In genomic region chr6:25894454-25895250, GRCm38 (mm10) we compare ENCODE assay signal across 16 mouse cellular contexts.
DNase-seq lines count a peak whose midpoint lies in the region; ATAC-seq and TF ChIP-seq lines count a peak whose summit lies in the region.
"Had no signal": no experiment of that assay in that cellular context is flagged by ENCODE, and none has a peak within 500 bp of the region (broad histone marks: within the 10 kb centered on the region; RNA-seq: fewer than 3 reads in every experiment).

No protein-coding gene starts in this region.

- H3K27me3 ChIP-seq in hindbrain, embryonic 11.5 days (ENCODE audit: control insufficient read depth, insufficient read depth, low read length) = no peaks in the 10 kb centered on the region
- no peaks in the 10 kb centered on the region for H3K27me3 ChIP-seq in hindbrain, embryonic 16.5 days (replicated peaks; ENCODE audit: control insufficient read depth, insufficient read depth, low read length)
- H3K27me3 ChIP-seq in liver, adult 2 months (ENCODE audit: control insufficient read depth, insufficient read depth, low read length) = no peaks in the 10 kb centered on the region
- H3K27me3 ChIP-seq in liver, embryonic 12.5 days (replicated peaks) = no peaks in the 10 kb centered on the region
- H3K27me3 ChIP-seq in stomach, postnatal 0 days (ENCODE audit: control insufficient read depth, insufficient read depth, low read length) = no peaks in the 10 kb centered on the region
- H3K27me3 ChIP-seq: limb, embryonic 15.5 days; midbrain, embryonic 13.5 days; neural tube, embryonic 13.5 days had no signal

- H3K9ac ChIP-seq in hindbrain, embryonic 11.5 days (ENCODE audit: low read depth, low read length) = no peak overlapping the region
- H3K9ac ChIP-seq in hindbrain, embryonic 16.5 days (ENCODE audit: low read depth, low read length) = no peak overlapping the region
- no peak overlapping the region for H3K9ac ChIP-seq in liver, adult 2 months (ENCODE audit: low read depth, low read length)
- no peak overlapping the region for H3K9ac ChIP-seq in liver, embryonic 12.5 days
- no peak overlapping the region for H3K9ac ChIP-seq in stomach, postnatal 0 days (ENCODE audit: low read length)
- H3K9ac ChIP-seq: limb, embryonic 15.5 days; midbrain, embryonic 13.5 days; neural tube, embryonic 13.5 days had no signal

- H3K36me3 ChIP-seq in hindbrain, embryonic 11.5 days (ENCODE audit: control insufficient read depth, insufficient read depth, low read length) = no peaks in the 10 kb centered on the region
- no peaks in the 10 kb centered on the region for H3K36me3 ChIP-seq in hindbrain, embryonic 16.5 days (ENCODE audit: control insufficient read depth, insufficient read depth, low read length)
- H3K36me3 ChIP-seq in liver, adult 2 months (ENCODE audit: control insufficient read depth, insufficient read depth, low read length) = no peaks in the 10 kb centered on the region
- no peaks in the 10 kb centered on the region for H3K36me3 ChIP-seq in liver, embryonic 12.5 days
- no peaks in the 10 kb centered on the region for H3K36me3 ChIP-seq in stomach, postnatal 0 days (ENCODE audit: control insufficient read depth, insufficient read depth, low read length)
- H3K36me3 ChIP-seq: limb, embryonic 15.5 days; midbrain, embryonic 13.5 days; neural tube, embryonic 13.5 days had no signal

- no peak for TF ChIP-seq POLR2A in liver, adult 2 months (IDR thresholded peaks at IDR 0.05; ENCODE audit: extremely low read depth, insufficient read depth, low read length)

- H3K4me2 ChIP-seq in hindbrain, embryonic 11.5 days (replicated peaks; ENCODE audit: low read depth, low read length) = no peak overlapping the region
- H3K4me2 ChIP-seq in hindbrain, embryonic 16.5 days (ENCODE audit: low read length) = no peak overlapping the region
- no peak overlapping the region for H3K4me2 ChIP-seq in liver, embryonic 12.5 days
- H3K4me2 ChIP-seq in stomach, postnatal 0 days (replicated peaks; ENCODE audit: low read depth) = no peak overlapping the region
- H3K4me2 ChIP-seq: limb, embryonic 15.5 days; midbrain, embryonic 13.5 days; neural tube, embryonic 13.5 days had no signal

- intact Hi-C loops in heart, postnatal 14 days (cut with DNase I) = no loop called here

- peak; percentile 12 for DNase-seq in hindbrain, embryonic 11.5 days (ENCODE audit: low spot score)
- DNase-seq in liver, adult 2 months (ENCODE audit: extremely low read depth, low read depth, low spot score) = peak; percentile 71
- DNase-seq in R1 (ENCODE audit: low read depth, low spot score) = peak; percentile 6
- no peak for DNase-seq in stomach, postnatal 0 days (ENCODE audit: low spot score)
- no peak for DNase-seq in heart, postnatal 14 days
- DNase-seq: heart, adult 2 months; lung, postnatal 10 days; right cerebral cortex, postnatal 14 days; thymus, postnatal 36 days had no signal

- H3K27ac ChIP-seq in hindbrain, embryonic 11.5 days (ENCODE audit: low read depth, low read length) = no peak overlapping the region
- H3K27ac ChIP-seq in hindbrain, embryonic 16.5 days (ENCODE audit: low read depth, low read length) = no peak overlapping the region
- H3K27ac ChIP-seq in liver, adult 2 months (replicated peaks; ENCODE audit: insufficient read depth, low read depth, low read length) = no peak overlapping the region
- no peak overlapping the region for H3K27ac ChIP-seq in liver, embryonic 12.5 days
- no peak overlapping the region for H3K27ac ChIP-seq in stomach, postnatal 0 days (replicated peaks)
- H3K27ac ChIP-seq: heart, adult 2 months; limb, embryonic 15.5 days; midbrain, embryonic 13.5 days; neural tube, embryonic 13.5 days had no signal

- no peak overlapping the region for H3K4me3 ChIP-seq in hindbrain, embryonic 11.5 days (ENCODE audit: low read depth, low read length)
- H3K4me3 ChIP-seq in hindbrain, embryonic 16.5 days (ENCODE audit: low read length) = no peak overlapping the region
- no peak overlapping the region for H3K4me3 ChIP-seq in liver, adult 2 months (ENCODE audit: insufficient read depth, low read depth, low read length)
- H3K4me3 ChIP-seq in liver, embryonic 12.5 days = no peak overlapping the region
- H3K4me3 ChIP-seq in stomach, postnatal 0 days (ENCODE audit: low read depth, low read length) = no peak overlapping the region
- H3K4me3 ChIP-seq: erythroblast, embryonic 14.5 days; heart, adult 2 months; limb, embryonic 15.5 days; midbrain, embryonic 13.5 days; neural tube, embryonic 13.5 days had no signal

- H3K9me3 ChIP-seq in hindbrain, embryonic 11.5 days (ENCODE audit: control insufficient read depth, low read length) = no peaks in the 10 kb centered on the region
- no peaks in the 10 kb centered on the region for H3K9me3 ChIP-seq in hindbrain, embryonic 16.5 days (ENCODE audit: control insufficient read depth, low read length)
- no peaks in the 10 kb centered on the region for H3K9me3 ChIP-seq in liver, embryonic 12.5 days (replicated peaks)
- H3K9me3 ChIP-seq in stomach, postnatal 0 days (ENCODE audit: control insufficient read depth, low read length) = no peaks in the 10 kb centered on the region
- H3K9me3 ChIP-seq: limb, embryonic 15.5 days; midbrain, embryonic 13.5 days; neural tube, embryonic 13.5 days had no signal

- TF ChIP-seq EP300 in stomach, postnatal 0 days (optimal IDR thresholded peaks at IDR 0.05) = no peak

- H3K4me1 ChIP-seq in hindbrain, embryonic 11.5 days (replicated peaks; ENCODE audit: control insufficient read depth, insufficient read depth, low read length) = no peaks in the 10 kb centered on the region
- H3K4me1 ChIP-seq in hindbrain, embryonic 16.5 days (ENCODE audit: control insufficient read depth, insufficient read depth, low read depth, low read length) = no peaks in the 10 kb centered on the region
- peaks cover 2% of the 10 kb centered on the region; the same call in 1 of the 2 replicates for H3K4me1 ChIP-seq in liver, adult 2 months (ENCODE audit: control insufficient read depth, insufficient read depth, low read length)
- H3K4me1 ChIP-seq in liver, embryonic 12.5 days = no peaks in the 10 kb centered on the region
- H3K4me1 ChIP-seq in stomach, postnatal 0 days (replicated peaks; ENCODE audit: control insufficient read depth, insufficient read depth) = no peaks in the 10 kb centered on the region
- H3K4me1 ChIP-seq: limb, embryonic 15.5 days; midbrain, embryonic 13.5 days; neural tube, embryonic 13.5 days had no signal

- TF ChIP-seq CTCF in liver, adult 2 months (IDR thresholded peaks at IDR 0.05; ENCODE audit: low read depth, low read length) = no peak
- TF ChIP-seq CTCF in stomach, postnatal 0 days (IDR thresholded peaks at IDR 0.05; ENCODE audit: low read depth) = peak; percentile 56

- no peak for ATAC-seq in hindbrain, embryonic 11.5 days (ENCODE audit: low FRiP score)
- ATAC-seq in hindbrain, embryonic 16.5 days = no peak
- no peak for ATAC-seq in liver, embryonic 12.5 days
- no peak for ATAC-seq in stomach, postnatal 0 days (ENCODE audit: low FRiP score, low TSS enrichment)
- ATAC-seq: activated CD4-positive, CD25-positive, alpha-beta regulatory T cell, adult 4 months; midbrain, embryonic 13.5 days had no signal

- WGBS in hindbrain, embryonic 11.5 days = 72% methylated on average over 5 of the region's 5 CpGs
- WGBS in hindbrain, embryonic 16.5 days = 73% methylated on average over 5 of the region's 5 CpGs
- 44% methylated on average over 5 of the region's 5 CpGs for WGBS in liver, adult 2 months
- 38% methylated on average over 5 of the region's 5 CpGs for WGBS in liver, embryonic 12.5 days (ENCODE audit: insufficient replicate concordance)
- 61% methylated on average over 5 of the region's 5 CpGs for WGBS in stomach, postnatal 0 days

- no peaks in the 10 kb centered on the region for H3K79me2 ChIP-seq in liver, adult 2 months (ENCODE audit: control insufficient read depth, insufficient read depth, low read length)

Comparison
In these comparisons a context has a peak if more than half of its experiments do, and no peak if none do; other contexts are left out.
1. DNase-seq: peak in hindbrain, embryonic 11.5 days (single experiment), liver, adult 2 months (single experiment) and R1 (single experiment); none in stomach, postnatal 0 days (single experiment) and heart, postnatal 14 days (0 of 2).